Mouse (Mus musculus): Measurements from ENCODE around the gene Cryba4.

DNA sequence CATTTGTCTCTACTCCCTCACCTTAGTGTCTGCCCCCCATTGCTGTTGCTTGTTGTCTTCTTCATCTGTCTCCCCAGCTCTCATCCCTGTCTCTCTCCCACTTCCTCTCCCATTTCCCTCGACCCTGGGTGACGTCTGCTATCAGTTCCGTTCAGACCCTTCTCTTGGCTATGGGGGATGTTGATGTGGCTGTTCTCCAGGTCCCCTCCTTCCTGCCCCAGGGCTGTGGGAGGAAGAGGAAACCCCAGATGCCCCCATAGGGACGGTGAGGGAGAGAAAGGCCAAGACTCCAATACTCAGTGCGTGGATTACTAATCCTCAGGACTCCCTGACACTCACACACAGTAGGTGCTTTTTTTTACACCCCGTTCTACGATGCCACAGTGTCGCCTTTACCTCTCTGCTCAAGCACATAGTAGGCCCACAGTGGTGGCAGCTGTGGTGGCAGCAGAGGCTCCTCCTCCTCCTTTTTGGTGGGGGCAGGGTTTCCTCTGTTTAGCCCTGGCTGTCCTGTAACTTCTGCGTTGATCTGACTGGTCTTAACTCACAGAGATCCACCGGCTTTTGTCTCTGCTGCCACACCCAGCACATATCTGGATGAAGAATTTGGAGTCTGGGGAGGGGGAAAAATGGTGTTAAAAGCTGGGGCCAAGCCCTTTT, 31.4 kb upstream of the Cryba4 start:
- TF ChIP-seq CTCF (IDR thresholded peaks at IDR 0.05) (no peak), EP300 (IDR thresholded peaks at IDR 0.05) (peak; percentile 92)

All from lung, postnatal 0 days (tissue).